Mouse (Mus musculus): Measurements from ENCODE around the gene Slc4a1. TPM values are rescaled to one million over a fixed set of nuclear protein-coding genes. Genes with fewer than 3 reads are reported as not detected.

Slc4a1 gene
- total RNA-seq, 2 experiments from 2014 or later, result 26.6 to 64.2 TPM

Small RNA genes within 50 kb of the gene (microRNA-seq; reads per million reads assigned to microRNA genes)
- gene Mir6930, result not detected

Other genes starting within 250 kb of the Slc4a1 start
- gene Nags, start 220.7 kb downstream of the Slc4a1 start, total RNA-seq (2021), result 1 to 10 TPM; 2.4 to 6.6 TPM
- 10 to 100 TPM; 13.9 to 14.8 TPM for gene Tmem101, start 209.8 kb downstream of the Slc4a1 start, total RNA-seq (2021)
- gene Lsm12, start 180.9 kb downstream of the Slc4a1 start, total RNA-seq (2021), result 10 to 100 TPM; 77.5 to 80.8 TPM
- 10 to 100 TPM; 72.3 to 74.7 TPM for gene G6pc3, start 176.6 kb downstream of the Slc4a1 start, total RNA-seq (2021)
- gene Hdac5, start 136.0 kb downstream of the Slc4a1 start, total RNA-seq (2021), result 100 to 1,000 TPM in 1 of 2 experiments, 10 to 100 TPM in 1; 84.4 to 113 TPM
- gene BC030867, start 117.3 kb downstream of the Slc4a1 start, total RNA-seq (2021), result 1 to 10 TPM; 1.9 to 4.5 TPM
- 1 to 10 TPM; 1.1 to 2.6 TPM for gene Asb16, start 97.5 kb downstream of the Slc4a1 start, total RNA-seq (2021)
- 10 to 100 TPM; 36.6 to 41.1 TPM for gene Tmub2, start 81.3 kb downstream of the Slc4a1 start, total RNA-seq (2021)
- 10 to 100 TPM; 47.2 to 51.3 TPM for gene Atxn7l3, start 69.6 kb downstream of the Slc4a1 start, total RNA-seq (2021)
- gene Ubtf, start 46.5 kb downstream of the Slc4a1 start, total RNA-seq (2021), result 100 to 1,000 TPM in 1 of 2 experiments, 10 to 100 TPM in 1; 96.3 to 100 TPM
- gene Rundc3a, start 27.2 kb upstream of the Slc4a1 start, total RNA-seq (2021), result 10 to 100 TPM; 21.2 to 34.3 TPM
- 100 to 1,000 TPM; 327 to 377 TPM for gene Slc25a39, start 41.7 kb upstream of the Slc4a1 start, total RNA-seq (2021)
- gene Grn, start 64.1 kb upstream of the Slc4a1 start, total RNA-seq (2021), result 100 to 1,000 TPM; 161 to 189 TPM
- gene Fam171a2, start 81.5 kb upstream of the Slc4a1 start, total RNA-seq (2021), result 10 to 100 TPM; 12.3 to 15.3 TPM
- 1 to 10 TPM; 4.3 to 5.7 TPM for gene Itga2b, start 103.9 kb upstream of the Slc4a1 start, total RNA-seq (2021)
- 10 to 100 TPM; 27.6 to 34.7 TPM for gene Gpatch8, start 190.2 kb upstream of the Slc4a1 start, total RNA-seq (2021)
- gene Gm11627, start 213.3 kb upstream of the Slc4a1 start, total RNA-seq (2021), result under 1 TPM; 0.51 to 0.64 TPM
- gene Fzd2, start 238.2 kb upstream of the Slc4a1 start, total RNA-seq (2021), result 1 to 10 TPM; 6.3 to 7.2 TPM

Measured in adrenal gland, postnatal 10 days (tissue).